Mouse (Mus musculus): ENCODE data around the gene Pip5k1c. TPM values are rescaled to one million over a fixed set of nuclear protein-coding genes. Genes with fewer than 3 reads are reported as not detected.

Pip5k1c gene
- polyA plus RNA-seq, 1 experiment from 2014 or later = 33.7 TPM

DNA sequence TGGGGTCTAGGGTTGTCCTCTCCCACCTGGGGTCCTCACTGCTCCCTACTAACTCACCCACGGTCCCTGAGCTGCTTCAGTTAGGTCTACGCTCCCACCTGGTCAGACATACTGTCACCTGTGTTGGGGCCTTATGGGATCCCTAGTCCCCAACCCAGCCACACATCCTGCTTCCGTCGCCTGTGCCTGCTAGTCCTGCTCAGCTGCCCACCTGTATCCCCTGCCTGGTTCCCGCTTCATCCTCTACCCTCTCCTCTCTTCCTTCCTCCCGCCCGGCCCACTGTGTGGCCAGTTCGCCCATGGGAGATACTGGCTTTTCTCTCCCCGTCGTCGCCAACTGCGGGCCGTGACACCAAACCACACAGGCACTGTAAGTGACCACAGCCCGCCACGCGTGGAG lies 22.8 kb downstream of the Pip5k1c start:
- WGBS = 87% methylated on average over 16 of the region's 16 CpGs

GRCm38 (mm10) chr10:81316338-81317060 lies 23.7 kb downstream of the Pip5k1c start:
- H3K4me3 ChIP-seq (ENCODE audit: control insufficient read depth in 1 of 2, insufficient read depth in 1 of 2, low read depth in 1 of 2, low read length in 2 of 2) = peak overlapping the region in 1 of 2 experiments; percentile 22; a peak in 1 of 4 replicates
- H3K9ac ChIP-seq (ENCODE audit: low read length) = peak overlapping the region; percentile 65
- H3K4me1 ChIP-seq (ENCODE audit: control insufficient read depth in 2 of 2, insufficient read depth in 2 of 2, low read length in 2 of 2) = peaks cover 24 to 27% of the 10 kb centered on the region in 2 experiments
- peaks cover 58% of the 10 kb centered on the region for H3K36me3 ChIP-seq (ENCODE audit: control insufficient read depth, insufficient read depth, low read length)
- no peak for ATAC-seq (ENCODE audit: insufficient number of reproducible peaks, insufficient read depth, low FRiP score, low read depth)
- peak overlapping the region; percentile 57 for H3K4me2 ChIP-seq (ENCODE audit: low read length)
- H3K27me3 ChIP-seq (ENCODE audit: control insufficient read depth, insufficient read depth, low read length) = no peaks in the 10 kb centered on the region
- no peaks in the 10 kb centered on the region for H3K9me3 ChIP-seq (ENCODE audit: control insufficient read depth, low read length)
- 43% methylated on average over 16 of the region's 16 CpGs for WGBS
- H3K27ac ChIP-seq (replicated peaks in 1 of 2; ENCODE audit: control insufficient read depth in 1 of 2, insufficient read depth in 1 of 2, low read depth in 2 of 2, low read length in 2 of 2) = no peak overlapping the region

More for the DNA sequence above, 22.8 kb downstream of the Pip5k1c start:
- H3K36me3 ChIP-seq (ENCODE audit: control insufficient read depth, insufficient read depth, low read length) = peaks cover 68% of the 10 kb centered on the region
- H3K27me3 ChIP-seq (ENCODE audit: control insufficient read depth, insufficient read depth, low read length) = no peaks in the 10 kb centered on the region
- no peak overlapping the region for H3K9ac ChIP-seq (ENCODE audit: low read length)
- no peak overlapping the region for H3K27ac ChIP-seq (replicated peaks in 1 of 2; ENCODE audit: control insufficient read depth in 1 of 2, insufficient read depth in 1 of 2, low read depth in 2 of 2, low read length in 2 of 2)
- H3K9me3 ChIP-seq (ENCODE audit: control insufficient read depth, low read length) = no peaks in the 10 kb centered on the region
- no peak for ATAC-seq (ENCODE audit: insufficient number of reproducible peaks, insufficient read depth, low FRiP score, low read depth)
- H3K4me3 ChIP-seq (ENCODE audit: control insufficient read depth in 1 of 2, insufficient read depth in 1 of 2, low read depth in 1 of 2, low read length in 2 of 2) = no peak overlapping the region
- H3K4me1 ChIP-seq (ENCODE audit: control insufficient read depth in 2 of 2, insufficient read depth in 2 of 2, low read length in 2 of 2) = peaks cover 24 to 27% of the 10 kb centered on the region in 2 experiments
- no peak overlapping the region for H3K4me2 ChIP-seq (ENCODE audit: low read length)

GRCm38 (mm10) chr10:81317273-81317672 lies 24.5 kb downstream of the Pip5k1c start:
- Histone ChIP-seq H3K4me2 (ENCODE audit: low read length) (peak overlapping the region; percentile 57), H3K9ac (ENCODE audit: low read length) (peak overlapping the region; percentile 65), H3K27me3 (ENCODE audit: control insufficient read depth, insufficient read depth, low read length) (no peaks in the 10 kb centered on the region), H3K9me3 (ENCODE audit: control insufficient read depth, low read length) (no peaks in the 10 kb centered on the region), H3K4me3 (ENCODE audit: control insufficient read depth in 1 of 2, insufficient read depth in 1 of 2, low read depth in 1 of 2, low read length in 2 of 2) (peak overlapping the region; percentile 16 to 22; a peak in 2 of 4 replicates), H3K27ac (replicated peaks in 1 of 2; ENCODE audit: control insufficient read depth in 1 of 2, insufficient read depth in 1 of 2, low read depth in 2 of 2, low read length in 2 of 2) (no peak overlapping the region), H3K4me1 (ENCODE audit: control insufficient read depth in 2 of 2, insufficient read depth in 2 of 2, low read length in 2 of 2) (peaks cover 24 to 34% of the 10 kb centered on the region in 2 experiments), H3K36me3 (ENCODE audit: control insufficient read depth, insufficient read depth, low read length) (peaks cover 52% of the 10 kb centered on the region)
- WGBS = 17% methylated on average over 20 of the region's 20 CpGs
- no peak for ATAC-seq (ENCODE audit: insufficient number of reproducible peaks, insufficient read depth, low FRiP score, low read depth)

DNA sequence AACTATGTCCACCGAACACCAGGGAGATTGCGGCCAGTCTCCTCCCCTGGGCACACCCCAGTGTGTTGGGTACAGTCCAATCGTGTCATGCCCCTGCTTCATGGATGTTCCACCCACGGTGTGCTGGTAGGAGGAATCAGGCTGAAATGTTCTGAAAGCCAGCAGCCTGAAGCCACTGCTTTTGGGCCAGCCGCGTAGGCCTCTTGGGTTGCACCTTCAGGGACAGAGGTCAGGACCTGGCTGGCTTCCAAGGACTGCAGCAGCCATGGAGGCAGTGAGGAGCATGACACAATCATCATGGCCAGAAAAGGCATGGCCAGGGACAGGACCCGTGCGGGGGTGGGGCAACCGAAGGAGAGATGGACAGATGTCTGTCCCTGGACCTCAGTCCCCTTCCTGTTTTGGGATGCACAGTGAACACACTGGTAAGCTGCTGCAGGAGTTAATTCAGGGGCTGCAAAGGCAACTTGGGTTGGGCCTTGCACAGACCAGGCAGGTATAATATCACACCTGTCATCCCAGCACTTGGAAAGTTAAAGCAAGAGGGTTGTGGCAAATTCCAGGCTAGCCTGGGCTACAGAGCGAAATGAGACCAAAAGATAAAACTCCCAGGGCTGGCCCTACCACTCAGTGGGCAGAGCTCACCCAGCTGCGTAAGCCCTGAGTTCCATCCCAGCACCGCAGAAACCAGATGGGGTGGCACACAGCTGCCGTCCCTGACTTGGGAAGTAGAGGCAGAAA lies 26.0 kb downstream of the Pip5k1c start:
- WGBS = 84% methylated on average over 13 of the region's 13 CpGs
- H3K27me3 ChIP-seq (ENCODE audit: control insufficient read depth, insufficient read depth, low read length) = no peaks in the 10 kb centered on the region
- H3K27ac ChIP-seq (replicated peaks in 1 of 2; ENCODE audit: control insufficient read depth in 1 of 2, insufficient read depth in 1 of 2, low read depth in 2 of 2, low read length in 2 of 2) = peak overlapping the region in 1 of 2 experiments; percentile 89; a peak in 1 of 4 replicates
- peaks cover 24 to 34% of the 10 kb centered on the region in 2 experiments for H3K4me1 ChIP-seq (ENCODE audit: control insufficient read depth in 2 of 2, insufficient read depth in 2 of 2, low read length in 2 of 2)
- no peak overlapping the region; a peak in 1 of 4 replicates for H3K4me3 ChIP-seq (ENCODE audit: control insufficient read depth in 1 of 2, insufficient read depth in 1 of 2, low read depth in 1 of 2, low read length in 2 of 2)
- peaks cover 52% of the 10 kb centered on the region for H3K36me3 ChIP-seq (ENCODE audit: control insufficient read depth, insufficient read depth, low read length)
- H3K9ac ChIP-seq (ENCODE audit: low read length) = peak overlapping the region; percentile 71
- ATAC-seq (ENCODE audit: insufficient number of reproducible peaks, insufficient read depth, low FRiP score, low read depth) = no peak
- peak overlapping the region; percentile 82; the same call in 1 of the 2 replicates for H3K4me2 ChIP-seq (ENCODE audit: low read length)
- H3K9me3 ChIP-seq (ENCODE audit: control insufficient read depth, low read length) = no peaks in the 10 kb centered on the region

GRCm38 (mm10) chr10:81319330-81319699 lies 26.6 kb downstream of the Pip5k1c start:
- Histone ChIP-seq H3K27ac (replicated peaks in 1 of 2; ENCODE audit: control insufficient read depth in 1 of 2, insufficient read depth in 1 of 2, low read depth in 2 of 2, low read length in 2 of 2) (peak overlapping the region; percentile 89 to 92), H3K27me3 (ENCODE audit: control insufficient read depth, insufficient read depth, low read length) (no peaks in the 10 kb centered on the region), H3K9me3 (ENCODE audit: control insufficient read depth, low read length) (no peaks in the 10 kb centered on the region), H3K36me3 (ENCODE audit: control insufficient read depth, insufficient read depth, low read length) (peaks cover 52% of the 10 kb centered on the region), H3K9ac (ENCODE audit: low read length) (peak overlapping the region; percentile 71), H3K4me3 (ENCODE audit: control insufficient read depth in 1 of 2, insufficient read depth in 1 of 2, low read depth in 1 of 2, low read length in 2 of 2) (peak overlapping the region; percentile 64 to 92; a peak in 3 of 4 replicates), H3K4me2 (ENCODE audit: low read length) (peak overlapping the region; percentile 82), H3K4me1 (ENCODE audit: control insufficient read depth in 2 of 2, insufficient read depth in 2 of 2, low read length in 2 of 2) (peaks cover 24 to 34% of the 10 kb centered on the region in 2 experiments)
- no peak for ATAC-seq (ENCODE audit: insufficient number of reproducible peaks, insufficient read depth, low FRiP score, low read depth)
- WGBS = 24% methylated on average over 8 of the region's 8 CpGs

DNA sequence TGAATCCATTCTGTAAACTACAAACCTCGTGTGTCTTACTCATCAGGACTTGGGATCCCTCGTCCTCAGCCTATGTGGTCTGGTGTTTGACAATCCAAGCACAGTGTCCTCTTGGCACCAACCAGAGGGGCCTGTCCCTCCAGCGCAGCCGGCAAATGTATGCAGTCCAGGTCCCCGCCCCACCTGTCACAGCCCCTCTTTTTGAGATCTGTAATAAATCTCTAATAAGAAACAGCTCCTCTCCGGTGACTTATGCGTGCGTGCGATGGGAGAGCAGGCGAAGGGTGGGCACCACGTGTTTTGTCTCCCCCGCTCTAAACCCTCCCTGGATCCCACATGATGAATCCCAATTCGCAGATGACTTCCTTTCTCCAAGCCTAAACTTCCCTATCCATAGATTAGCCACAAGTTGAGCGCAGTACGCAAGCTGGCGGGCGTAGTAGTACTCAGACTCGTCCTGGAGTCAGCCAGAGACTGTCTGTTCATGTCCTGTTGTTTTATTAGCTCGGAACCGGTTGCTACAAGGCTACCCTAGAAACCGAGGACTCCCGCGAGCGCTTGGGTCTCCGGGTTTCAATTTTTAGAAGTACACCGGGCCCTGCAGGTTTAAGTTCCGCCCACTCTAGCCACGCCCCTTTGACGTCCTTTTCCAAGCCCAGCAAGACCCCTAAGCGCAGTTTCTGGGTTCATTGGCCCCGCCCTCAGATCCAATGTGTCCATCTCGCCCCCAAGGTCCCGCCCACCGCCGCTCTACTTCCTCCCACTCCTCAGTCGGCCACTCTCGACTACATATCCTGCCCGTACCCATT lies 27.2 kb downstream of the Pip5k1c start:
- H3K4me3 ChIP-seq (ENCODE audit: control insufficient read depth in 1 of 2, insufficient read depth in 1 of 2, low read depth in 1 of 2, low read length in 2 of 2) = peak overlapping the region; percentile 64 to 92
- 2% methylated on average over 38 of the region's 38 CpGs for WGBS
- peak overlapping the region; percentile 89 to 92 for H3K27ac ChIP-seq (replicated peaks in 1 of 2; ENCODE audit: control insufficient read depth in 1 of 2, insufficient read depth in 1 of 2, low read depth in 2 of 2, low read length in 2 of 2)
- H3K9me3 ChIP-seq (ENCODE audit: control insufficient read depth, low read length) = no peaks in the 10 kb centered on the region
- peak overlapping the region; percentile 71 for H3K9ac ChIP-seq (ENCODE audit: low read length)
- no peaks in the 10 kb centered on the region for H3K27me3 ChIP-seq (ENCODE audit: control insufficient read depth, insufficient read depth, low read length)
- H3K4me1 ChIP-seq (ENCODE audit: control insufficient read depth in 2 of 2, insufficient read depth in 2 of 2, low read length in 2 of 2) = peaks cover 24 to 34% of the 10 kb centered on the region in 2 experiments
- ATAC-seq (ENCODE audit: insufficient number of reproducible peaks, insufficient read depth, low FRiP score, low read depth) = no peak
- peaks cover 52% of the 10 kb centered on the region for H3K36me3 ChIP-seq (ENCODE audit: control insufficient read depth, insufficient read depth, low read length)
- H3K4me2 ChIP-seq (ENCODE audit: low read length) = peak overlapping the region; percentile 82

Measured in heart, embryonic 14.5 days (tissue).